In the genomic region with DNA sequence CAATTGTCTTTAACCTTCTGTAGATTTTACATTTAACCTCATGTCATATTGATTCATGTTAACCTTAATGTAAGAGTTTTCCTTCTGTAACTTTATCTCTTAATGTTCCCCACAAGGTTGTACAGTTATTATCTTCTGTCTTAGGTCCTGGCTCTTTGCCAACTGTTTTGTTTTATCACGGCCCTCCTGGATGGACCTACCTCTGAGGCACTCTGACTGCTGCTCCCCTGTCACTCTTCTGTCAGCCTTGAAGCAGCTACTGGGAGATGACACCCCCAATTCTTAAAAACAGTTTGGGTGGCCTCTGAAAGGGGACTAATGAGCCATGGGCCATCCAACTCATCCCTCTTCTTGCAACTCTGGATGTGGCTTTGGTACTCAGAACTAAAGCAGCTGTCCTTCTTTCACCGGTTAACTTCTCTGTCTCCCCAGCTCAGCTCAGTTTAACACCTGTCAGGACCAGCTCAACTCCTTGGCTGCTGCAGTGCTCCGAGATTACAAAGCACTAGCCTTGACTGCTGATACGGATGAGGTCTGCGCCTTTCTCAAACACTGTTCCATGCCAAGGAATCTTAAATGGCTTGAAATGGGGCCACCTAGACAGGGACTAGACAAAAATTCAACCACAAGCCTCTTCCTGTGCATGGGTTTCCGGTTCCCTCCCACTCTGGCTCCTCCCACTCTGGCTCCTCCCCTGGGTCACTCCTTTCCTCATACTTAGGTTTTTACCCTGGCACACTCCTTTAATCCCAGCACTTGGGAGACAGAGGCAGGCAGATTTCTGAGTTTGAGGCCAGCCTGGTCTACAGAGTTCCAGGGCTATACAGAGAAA, we compare ENCODE assay signal across 10 mouse cellular contexts. TPM values are rescaled to one million over a fixed set of nuclear protein-coding genes. Genes with fewer than 3 reads are reported as not detected.
DNase-seq lines count a peak whose midpoint lies in the region; ATAC-seq and TF ChIP-seq lines count a peak whose summit lies in the region.
"Had no signal": no experiment of that assay in that cellular context is flagged by ENCODE, and none has a peak within 500 bp of the region (broad histone marks: within the 10 kb centered on the region; RNA-seq: fewer than 3 reads in every experiment).

No protein-coding gene starts in this region.

- H3K27me3 ChIP-seq in heart, embryonic 15.5 days, result no peaks in the 10 kb centered on the region
- no peaks in the 10 kb centered on the region for H3K27me3 ChIP-seq in lung, postnatal 0 days (replicated peaks; ENCODE audit: insufficient read depth, low read length)
- H3K27me3 ChIP-seq in hindbrain, embryonic 11.5 days (ENCODE audit: control insufficient read depth, insufficient read depth, low read length), result no peaks in the 10 kb centered on the region
- H3K27me3 ChIP-seq: intestine, embryonic 15.5 days had no signal

- H3K9me3 ChIP-seq in heart, embryonic 15.5 days (replicated peaks), result no peaks in the 10 kb centered on the region
- H3K9me3 ChIP-seq in lung, postnatal 0 days (ENCODE audit: low read length), result no peaks in the 10 kb centered on the region
- H3K9me3 ChIP-seq in hindbrain, embryonic 11.5 days (ENCODE audit: control insufficient read depth, low read length), result no peaks in the 10 kb centered on the region
- H3K9me3 ChIP-seq: intestine, embryonic 15.5 days had no signal

- no peak for TF ChIP-seq CTCF in lung, postnatal 0 days (IDR thresholded peaks at IDR 0.05)

- no peak for DNase-seq in heart, adult 8-10 months (ENCODE audit: low spot score)
- DNase-seq in c-Kit-positive CD71-positive TER-119-negative erythroid progenitor cells, embryonic 14.5 days (ENCODE audit: low read depth), result peak; percentile 36
- DNase-seq in lung, postnatal 0 days (ENCODE audit: low spot score), result no peak
- peak; percentile 91 for DNase-seq in thymus, postnatal 0 days (ENCODE audit: low spot score)
- DNase-seq in adrenal gland, postnatal 4 days (ENCODE audit: low spot score in 2 of 2), result no peak
- DNase-seq in hindbrain, embryonic 11.5 days (ENCODE audit: low spot score), result no peak
- no peak for DNase-seq in cerebellum, postnatal 14 days
- DNase-seq: cerebellum, adult 9-10 months had no signal

- no peak for ATAC-seq in heart, embryonic 15.5 days (replicated peaks; ENCODE audit: insufficient number of reproducible peaks, insufficient read depth, low FRiP score, low read depth)
- peak; percentile 32; the same call in 1 of the 2 replicates for ATAC-seq in lung, postnatal 0 days
- ATAC-seq in hindbrain, embryonic 11.5 days (ENCODE audit: low FRiP score), result no peak
- ATAC-seq: intestine, embryonic 15.5 days had no signal

- no peak for TF ChIP-seq EP300 in lung, postnatal 0 days (IDR thresholded peaks at IDR 0.05)

- H3K4me2 ChIP-seq in heart, embryonic 15.5 days, result peak overlapping the region; percentile 27; the same call in 1 of the 2 replicates
- H3K4me2 ChIP-seq in lung, postnatal 0 days (replicated peaks; ENCODE audit: low read depth, low read length), result no peak overlapping the region
- H3K4me2 ChIP-seq in hindbrain, embryonic 11.5 days (replicated peaks; ENCODE audit: low read depth, low read length), result no peak overlapping the region
- H3K4me2 ChIP-seq: intestine, embryonic 15.5 days had no signal

- no peak overlapping the region for H3K27ac ChIP-seq in heart, embryonic 15.5 days
- no peak overlapping the region for H3K27ac ChIP-seq in lung, postnatal 0 days (ENCODE audit: low read length)
- no peak overlapping the region for H3K27ac ChIP-seq in hindbrain, embryonic 11.5 days (ENCODE audit: low read depth, low read length)
- H3K27ac ChIP-seq: intestine, embryonic 15.5 days had no signal

- no peak overlapping the region for H3K4me3 ChIP-seq in heart, embryonic 15.5 days
- no peak overlapping the region for H3K4me3 ChIP-seq in lung, postnatal 0 days (ENCODE audit: low read depth, low read length)
- H3K4me3 ChIP-seq in hindbrain, embryonic 11.5 days (ENCODE audit: low read depth, low read length), result no peak overlapping the region
- H3K4me3 ChIP-seq: intestine, embryonic 15.5 days had no signal

- H3K9ac ChIP-seq in heart, embryonic 15.5 days, result no peak overlapping the region
- H3K9ac ChIP-seq in lung, postnatal 0 days (replicated peaks; ENCODE audit: low read depth), result no peak overlapping the region
- H3K9ac ChIP-seq in hindbrain, embryonic 11.5 days (ENCODE audit: low read depth, low read length), result no peak overlapping the region
- H3K9ac ChIP-seq: intestine, embryonic 15.5 days had no signal

- H3K36me3 ChIP-seq in heart, embryonic 15.5 days, result no peaks in the 10 kb centered on the region
- no peaks in the 10 kb centered on the region for H3K36me3 ChIP-seq in lung, postnatal 0 days (ENCODE audit: insufficient read depth, low read length)
- H3K36me3 ChIP-seq in hindbrain, embryonic 11.5 days (ENCODE audit: control insufficient read depth, insufficient read depth, low read length), result no peaks in the 10 kb centered on the region
- H3K36me3 ChIP-seq: intestine, embryonic 15.5 days had no signal

- peaks cover 6% of the 10 kb centered on the region for H3K4me1 ChIP-seq in heart, embryonic 15.5 days (replicated peaks)
- no peaks in the 10 kb centered on the region for H3K4me1 ChIP-seq in lung, postnatal 0 days (ENCODE audit: insufficient read depth, low read depth, low read length)
- no peaks in the 10 kb centered on the region for H3K4me1 ChIP-seq in hindbrain, embryonic 11.5 days (replicated peaks; ENCODE audit: control insufficient read depth, insufficient read depth, low read length)
- H3K4me1 ChIP-seq: intestine, embryonic 15.5 days had no signal

- WGBS in heart, embryonic 15.5 days, result 27% methylated on average over 6 of the region's 6 CpGs
- 37% methylated on average over 6 of the region's 6 CpGs for WGBS in lung, postnatal 0 days
- WGBS in hindbrain, embryonic 11.5 days, result 76% methylated on average over 6 of the region's 6 CpGs

RNA-seq across cellular contexts. Expression of a gene that starts 47.7 kb away (rescaled TPM):
- polyA plus RNA-seq in heart, embryonic 15.5 days (2015; fragmentation: Nextera tagmentation; extraction: Ambion mirVana), result 53.4 and 54.8 TPM in 2 replicates
- 10 to 100 TPM in 2 of 4 experiments, 1 to 10 TPM in 2; 9.1 to 14.0 (median 11.4) TPM for total RNA-seq in heart, adult 8-10 months (2022)
- 27.9 and 29.5 TPM in 2 replicates for polyA plus RNA-seq in lung, postnatal 0 days (2015; fragmentation: Nextera tagmentation; extraction: Ambion mirVana)
- polyA plus RNA-seq in thymus, postnatal 0 days (2015; fragmentation: Nextera tagmentation; extraction: Ambion mirVana), result 28.0 and 34.2 TPM in 2 replicates
- 10 to 100 TPM; 62.5 to 68.6 TPM for total RNA-seq in adrenal gland, postnatal 4 days (2021)
- polyA plus RNA-seq in hindbrain, embryonic 11.5 days (2014; fragmentation: Nextera tagmentation; extraction: Ambion mirVana), result 164 and 201 TPM in 2 replicates

Comparison
In these comparisons a context has a peak if more than half of its experiments do, and no peak if none do; other contexts are left out.
1. DNase-seq: peak in c-Kit-positive CD71-positive TER-119-negative erythroid progenitor cells, embryonic 14.5 days (single experiment) and thymus, postnatal 0 days (single experiment); none in heart, adult 8-10 months (single experiment), lung, postnatal 0 days (single experiment), adrenal gland, postnatal 4 days (0 of 2), hindbrain, embryonic 11.5 days (single experiment) and cerebellum, postnatal 14 days (0 of 2).